Mouse (Mus musculus): ENCODE data around the gene Zfyve9.

DNA sequence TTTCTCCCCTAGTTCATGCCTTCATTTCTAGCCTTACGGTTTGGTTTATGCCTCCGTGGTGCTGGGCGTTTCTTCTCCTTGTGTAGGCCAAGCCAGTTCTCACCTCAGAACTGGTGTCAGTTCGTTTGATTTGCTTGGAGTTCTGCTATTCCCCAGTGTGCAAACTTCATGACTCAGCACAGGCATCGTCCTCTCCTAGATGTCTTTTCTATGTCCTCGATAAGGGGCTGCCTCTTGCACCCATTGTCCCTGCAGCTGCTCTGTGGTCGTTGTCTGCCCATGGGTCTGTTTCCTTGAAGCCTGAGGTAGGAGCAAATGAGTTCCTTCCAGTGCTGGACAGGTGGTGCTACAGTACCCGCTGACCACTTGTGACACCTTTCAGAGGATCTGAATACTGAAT is 160.1 kb downstream of the Zfyve9 start:
- no peak for TF ChIP-seq POLR2A (IDR thresholded peaks at IDR 0.05; ENCODE audit: low read depth, low read length)
- no peak for TF ChIP-seq CTCF (conservative IDR thresholded peaks at IDR 0.05; ENCODE audit: insufficient read depth, insufficient read length, low read depth, low read length)

Data from kidney, adult 2 months (tissue).